Mouse (Mus musculus) CD8-positive naive resting alpha-beta T cell, adult 2 months (primary cell): ENCODE results near the gene Fdx1l.
A peak's percentile ranks its signal among the peaks of the same experiment; 100 is the strongest.

Experiments
- DNase-seq, 2 experiments: peaks; one replicate each; pipeline ENCODE4 v3.0.0; 2022; ENCODE audit warnings: low read depth in 2 of 2, low spot score in 2 of 2

Fdx1l gene

GRCm38 (mm10) chr9:21073044-21073840 lies at the start of gene Fdx1l, which contains the start of gene Gm49373:
Gene Fdx1l, minus strand, starts transcription at chr9:21073614.
Gene Gm49373, minus strand, starts transcription at chr9:21073096.
- peak; percentile 65 to 76 for DNase-seq

- no peak for DNase-seq
Measured at GRCm38 (mm10) chr9:21121483-21121882, 48.1 kb upstream of the Fdx1l start.

GRCm38 (mm10) chr9:21117073-21117472 lies 43.7 kb upstream of the Fdx1l start:
- no peak for DNase-seq

- no peak for DNase-seq
Measured at GRCm38 (mm10) chr9:21115105-21115504, 41.7 kb upstream of the Fdx1l start.

- no peak for DNase-seq
Measured at GRCm38 (mm10) chr9:21114190-21114589, 40.8 kb upstream of the Fdx1l start.

GRCm38 (mm10) chr9:21113751-21114150 lies 40.3 kb upstream of the Fdx1l start:
- no peak for DNase-seq

GRCm38 (mm10) chr9:21107607-21108237 lies 34.3 kb upstream of the Fdx1l start:
- DNase-seq: no peak

- DNase-seq: no peak
Measured at GRCm38 (mm10) chr9:21105760-21106564, 32.5 kb upstream of the Fdx1l start.

GRCm38 (mm10) chr9:21104814-21105213 lies 31.4 kb upstream of the Fdx1l start:
- no peak for DNase-seq

GRCm38 (mm10) chr9:21102076-21102475 lies 28.7 kb upstream of the Fdx1l start:
- no peak for DNase-seq

GRCm38 (mm10) chr9:21100447-21101161 lies 27.2 kb upstream of the Fdx1l start:
- no peak for DNase-seq

- DNase-seq: no peak
Measured at GRCm38 (mm10) chr9:21097793-21098192, 24.4 kb upstream of the Fdx1l start.

GRCm38 (mm10) chr9:21095958-21096357 lies 22.5 kb upstream of the Fdx1l start:
- no peak for DNase-seq

- no peak for DNase-seq
Measured at GRCm38 (mm10) chr9:21093423-21093822, 20.0 kb upstream of the Fdx1l start.

GRCm38 (mm10) chr9:21091707-21092320 lies 18.4 kb upstream of the Fdx1l start, which contains the start of the genes Gm38431 and Raver1:
Gene Gm38431, minus strand, starts transcription at chr9:21091997.
Gene Raver1, minus strand, starts transcription at chr9:21092008.
- DNase-seq: peak; percentile 93 to 94

- no peak for DNase-seq
Measured at GRCm38 (mm10) chr9:21090972-21091706, 17.7 kb upstream of the Fdx1l start.

GRCm38 (mm10) chr9:21090537-21090936 lies 17.1 kb upstream of the Fdx1l start:
- no peak for DNase-seq

GRCm38 (mm10) chr9:21083324-21083723 lies 9.9 kb upstream of the Fdx1l start:
- no peak for DNase-seq

- no peak for DNase-seq
Measured at GRCm38 (mm10) chr9:21081127-21081526, 7.7 kb upstream of the Fdx1l start.

- no peak for DNase-seq
Measured at GRCm38 (mm10) chr9:21075625-21076024, 2.2 kb upstream of the Fdx1l start.
